Mouse (Mus musculus) intestine, postnatal 0 days (tissue): ENCODE measurements around the gene Iqgap1. TPM values are rescaled to one million over a fixed set of nuclear protein-coding genes. Genes with fewer than 3 reads are reported as not detected.
A peak's percentile ranks its signal among the peaks of the same experiment; 100 is the strongest.

Source experiments
- ATAC-seq: fragments of 200-750 bp; cut with Nextera tagmentation; 2 replicates; pipeline ENCODE4 v1.8.0; 2017; ENCODE audit warnings: mild to moderate bottlenecking, moderate TSS enrichment, moderate library complexity
- H3K27ac ChIP-seq: fragments of 300-500 bp; sonication (generic); 2 replicates; pipeline ENCODE4 v1.5.1; 2014; ENCODE audit warnings: mild to moderate bottlenecking, low read depth, low read length, moderate library complexity
- H3K27me3 ChIP-seq: fragments of 300-500 bp; sonication (generic); replicated peaks from 2 replicates; pipeline ENCODE4 v1.6.1; 2014; ENCODE audit warnings: low read length, mixed read lengths; ENCODE audit not compliant: control insufficient read depth, insufficient read depth
- H3K36me3 ChIP-seq: fragments of 300-500 bp; sonication (generic); 2 replicates; pipeline ENCODE4 v1.6.1; 2014; ENCODE audit warnings: mild to moderate bottlenecking, moderate library complexity; ENCODE audit not compliant: control insufficient read depth, insufficient read depth
- H3K4me1 ChIP-seq: fragments of 300-500 bp; sonication (generic); replicated peaks from 2 replicates; pipeline ENCODE4 v1.6.1; 2014; ENCODE audit warnings: antibody characterized with exemption, low read length, mixed read lengths; ENCODE audit not compliant: control insufficient read depth, insufficient read depth
- H3K4me2 ChIP-seq: fragments of 300-500 bp; sonication (generic); replicated peaks from 2 replicates; pipeline ENCODE4 v1.6.1; 2014; ENCODE audit warnings: low read depth, mild to moderate bottlenecking, moderate library complexity
- H3K4me3 ChIP-seq: fragments of 300-500 bp; sonication (generic); 2 replicates; pipeline ENCODE4 v1.5.1; 2014; ENCODE audit warnings: low read depth, low read length
- H3K9ac ChIP-seq: fragments of 300-500 bp; sonication (generic); 2 replicates; pipeline ENCODE4 v1.6.1; 2014; ENCODE audit warnings: mild to moderate bottlenecking, low read depth, low read length
- H3K9me3 ChIP-seq: fragments of 300-500 bp; sonication (generic); 2 replicates; pipeline ENCODE4 v1.6.1; 2016; ENCODE audit warnings: mixed run types; ENCODE audit not compliant: control insufficient read depth
- CTCF ChIP-seq: sonication (generic); IDR thresholded peaks from 2 replicates; pipeline ENCODE4 v1.5.1; 2016; ENCODE audit warnings: low read depth, mild to moderate bottlenecking, control low read depth, antibody characterized with exemption, moderate library complexity
- WGBS: fragments of 180-500 bp; shearing (Covaris S2); extraction: QIAGEN DNeasy Blood & Tissue Kit; methylation state at CpG from one replicate; pipeline ENCODE4 v1.1.7; 2014; 5-methylcytosine and 5-hydroxymethylcytosine counted together
- polyA plus RNA-seq: library from polyadenylated mRNA; unstranded; fragments of >200 nt; fragmentation: Nextera tagmentation; extraction: Ambion mirVana; gene quantifications from 2 replicates; pipeline ENCODE4 v1.2.1, GENCODE M21; 2015

Iqgap1 gene
- polyA plus RNA-seq, 1 experiment from 2014 or later: 32.3 TPM

DNA sequence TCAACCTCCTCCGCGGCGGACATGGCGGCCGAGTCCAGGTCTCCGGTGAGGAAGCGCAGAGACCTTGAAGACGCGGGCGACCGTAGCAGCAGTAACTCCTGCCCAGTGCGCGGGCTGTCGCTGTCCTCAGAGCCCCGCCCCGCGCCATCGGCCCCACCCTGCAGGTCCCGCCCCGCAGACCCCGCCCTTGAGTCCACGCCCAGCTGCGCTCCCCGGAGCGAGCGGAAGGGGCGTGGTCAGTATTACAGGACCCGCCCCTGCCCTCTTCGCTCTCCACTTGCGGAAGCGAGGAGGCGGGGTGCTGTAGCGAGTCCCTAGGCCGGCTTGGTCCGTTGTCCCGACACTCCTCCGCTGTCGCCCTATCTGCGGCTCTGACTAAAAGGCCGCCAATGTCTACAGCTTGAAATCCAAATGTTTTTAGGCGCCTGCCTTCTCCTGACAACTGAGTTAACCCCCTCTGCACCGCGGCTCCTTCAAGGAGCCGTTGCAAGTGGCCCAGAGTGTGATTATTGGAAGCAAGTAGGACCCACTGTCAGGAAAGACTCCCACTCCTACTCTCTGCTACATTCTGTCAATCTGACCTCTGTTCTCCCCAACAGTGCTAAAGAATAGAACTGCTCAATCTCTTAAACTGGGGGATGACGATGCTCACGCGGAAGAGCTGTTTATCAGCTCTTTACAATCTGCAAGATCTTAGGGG, 22.5 kb downstream of the Iqgap1 start:
- Histone ChIP-seq H3K36me3 (peaks cover 14% of the 10 kb centered on the region), H3K9ac (peak overlapping the region; percentile 73), H3K4me3 (peak overlapping the region; percentile 62), H3K4me2 (peak overlapping the region; percentile 69), H3K4me1 (peaks cover 3% of the 10 kb centered on the region; the same call in 1 of the 2 replicates), H3K27ac (peak overlapping the region; percentile 89), H3K27me3 (no peaks in the 10 kb centered on the region), H3K9me3 (no peaks in the 10 kb centered on the region)
- 2% methylated on average over 39 of the region's 47 CpGs for WGBS
- peak; percentile 99 for ATAC-seq
- peak; percentile 34 for TF ChIP-seq CTCF

DNA sequence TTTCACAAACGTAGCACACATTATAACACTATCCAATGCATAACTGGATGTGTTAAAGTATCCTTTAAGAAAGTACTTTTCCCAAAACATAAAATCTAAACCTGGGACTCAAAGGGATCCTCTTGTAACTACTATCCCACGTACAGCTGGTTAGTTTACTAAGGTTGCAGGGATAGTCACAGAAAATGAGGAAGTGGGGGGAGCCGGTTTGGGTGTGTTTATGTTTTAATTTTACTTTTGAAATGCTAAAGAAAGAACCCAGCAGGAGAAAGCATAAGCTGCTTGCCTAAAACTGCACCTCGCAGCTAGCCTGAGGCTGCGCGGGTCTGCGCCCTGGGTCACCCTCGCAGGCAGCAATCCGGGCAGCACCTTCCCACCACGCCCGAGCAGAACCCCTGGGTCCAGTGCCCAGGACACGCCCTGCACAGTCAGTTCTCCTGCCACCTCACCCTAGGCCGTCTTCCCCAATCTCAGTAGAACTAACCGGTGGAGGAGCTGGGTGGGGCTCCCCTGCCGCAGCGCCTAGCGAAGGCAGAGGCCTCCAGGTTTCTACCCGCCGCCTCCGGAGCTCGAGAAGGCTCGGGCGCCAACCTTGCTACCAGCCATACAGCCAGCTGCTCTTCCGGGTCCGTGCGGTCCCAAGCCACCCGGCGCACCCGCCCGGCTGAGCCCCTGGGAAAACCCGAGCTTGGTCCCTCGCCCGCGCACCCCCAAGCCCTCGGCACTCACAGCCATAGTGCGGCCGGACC, 23.2 kb downstream of the Iqgap1 start:
- peak; percentile 83 for ATAC-seq
- Histone ChIP-seq H3K4me3 (peak overlapping the region; percentile 62), H3K27me3 (no peaks in the 10 kb centered on the region), H3K4me1 (peaks cover 3% of the 10 kb centered on the region; the same call in 1 of the 2 replicates), H3K27ac (peak overlapping the region; percentile 89), H3K9ac (peak overlapping the region; percentile 73), H3K4me2 (peak overlapping the region; percentile 69), H3K9me3 (no peaks in the 10 kb centered on the region), H3K36me3 (peaks cover 22% of the 10 kb centered on the region)
- WGBS: under 1% methylated on average over 37 of the region's 37 CpGs
- TF ChIP-seq CTCF: no peak

- Histone ChIP-seq H3K4me2 (no peak overlapping the region), H3K4me1 (peaks cover 3% of the 10 kb centered on the region; the same call in 1 of the 2 replicates), H3K36me3 (peaks cover 31% of the 10 kb centered on the region), H3K4me3 (no peak overlapping the region), H3K9me3 (no peaks in the 10 kb centered on the region), H3K27ac (no peak overlapping the region), H3K9ac (no peak overlapping the region), H3K27me3 (no peaks in the 10 kb centered on the region)
- WGBS: 76% methylated on average over 5 of the region's 5 CpGs
- no peak for ATAC-seq
- TF ChIP-seq CTCF: no peak
Observed at GRCm38 (mm10) chr7:80799307-80799706, 26.5 kb downstream of the Iqgap1 start.

- no peak overlapping the region for H3K27ac ChIP-seq
Observed at GRCm38 (mm10) chr7:80796805-80797567, 28.8 kb downstream of the Iqgap1 start.

GRCm38 (mm10) chr7:80796258-80796657, 29.5 kb downstream of the Iqgap1 start:
- Histone ChIP-seq H3K27me3 (no peaks in the 10 kb centered on the region), H3K9me3 (no peaks in the 10 kb centered on the region), H3K36me3 (peaks cover 35% of the 10 kb centered on the region), H3K9ac (no peak overlapping the region), H3K4me3 (no peak overlapping the region), H3K4me2 (no peak overlapping the region), H3K27ac (no peak overlapping the region), H3K4me1 (no peaks in the 10 kb centered on the region)
- ATAC-seq: no peak
- 78% methylated on average over 6 of the region's 6 CpGs for WGBS
- TF ChIP-seq CTCF: no peak

More at GRCm38 (mm10) chr7:80796805-80797567, 28.8 kb downstream of the Iqgap1 start:
- H3K4me3 ChIP-seq: no peak overlapping the region
- peaks cover 3% of the 10 kb centered on the region; the same call in 1 of the 2 replicates for H3K4me1 ChIP-seq
- H3K9ac ChIP-seq: no peak overlapping the region
- H3K9me3 ChIP-seq: no peaks in the 10 kb centered on the region
- ATAC-seq: no peak
- 56% methylated on average over 15 of the region's 15 CpGs for WGBS
- no peak overlapping the region for H3K4me2 ChIP-seq
- TF ChIP-seq CTCF: no peak
- H3K36me3 ChIP-seq: peaks cover 35% of the 10 kb centered on the region
- no peaks in the 10 kb centered on the region for H3K27me3 ChIP-seq

DNA sequence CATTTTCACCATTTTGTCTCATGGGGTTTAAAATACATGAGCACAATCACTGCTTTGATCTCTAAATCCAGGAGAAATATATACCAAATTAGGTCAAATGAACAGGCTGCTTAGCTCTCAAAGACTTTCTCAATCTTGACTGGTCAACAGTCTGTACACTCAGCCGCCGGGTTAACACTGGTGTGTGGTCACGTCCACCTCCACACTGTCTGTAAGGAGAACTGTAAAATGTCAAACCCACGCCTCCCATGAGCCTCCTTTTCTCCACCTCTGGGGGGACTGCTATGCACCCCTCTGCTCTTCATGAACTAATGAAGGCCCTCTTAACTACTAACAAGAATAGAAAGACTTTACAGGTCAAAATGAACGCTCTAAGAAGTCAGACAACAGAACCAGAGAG, 36.2 kb downstream of the Iqgap1 start:
- Histone ChIP-seq H3K4me2 (peak overlapping the region; percentile 14; the same call in 1 of the 2 replicates), H3K27me3 (no peaks in the 10 kb centered on the region), H3K9ac (no peak overlapping the region), H3K4me1 (no peaks in the 10 kb centered on the region), H3K36me3 (peaks cover 4% of the 10 kb centered on the region; the same call in 1 of the 2 replicates), H3K9me3 (no peaks in the 10 kb centered on the region), H3K27ac (0 out of 2 replicates have a peak overlapping the region, but pooled peaks have one; percentile 52), H3K4me3 (no peak overlapping the region)
- no peak for TF ChIP-seq CTCF
- no peak for ATAC-seq
- WGBS: 31% methylated on average over 5 of the region's 5 CpGs
